Mouse (Mus musculus) left cerebral cortex, postnatal 25 days (tissue): ENCODE results near the gene Fam186b. TPM values are rescaled to one million over a fixed set of nuclear protein-coding genes. Genes with fewer than 3 reads are reported as not detected.
A peak's percentile ranks its signal among the peaks of the same experiment; 100 is the strongest.

ENCODE experiments used
- DNase-seq, 2 experiments: peaks; one replicate each; pipeline ENCODE4 v3.0.0; 2022; ENCODE audit warnings: low spot score in 2 of 2, mixed read lengths in 1 of 2
- intact Hi-C: fragments of 180-260 bp; cut with DNase I; formaldehyde crosslinking; loops from one replicate; pipeline ENCODE4 v1.15.1; 2025
- total RNA-seq, 2 experiments: library from RNA; stranded (reverse); gene quantifications; 2 replicates each; pipeline ENCODE4 v1.2.3; 2021

Fam186b gene
- 1 to 10 TPM; 1.6 to 1.9 TPM for total RNA-seq

GRCm38 (mm10) chr15:99295484-99295981 lies at the start of gene Fam186b:
Fam186b (minus strand) TSS chr15:99295888.
- intact Hi-C loops, result no loop called here
- DNase-seq, result no peak

GRCm38 (mm10) chr15:99344961-99345360 lies 49.3 kb upstream of the Fam186b start:
- intact Hi-C loops, result no loop called here
- no peak for DNase-seq

GRCm38 (mm10) chr15:99344148-99344870 lies 48.6 kb upstream of the Fam186b start:
- intact Hi-C loops, result no loop called here
- DNase-seq, result no peak

DNA sequence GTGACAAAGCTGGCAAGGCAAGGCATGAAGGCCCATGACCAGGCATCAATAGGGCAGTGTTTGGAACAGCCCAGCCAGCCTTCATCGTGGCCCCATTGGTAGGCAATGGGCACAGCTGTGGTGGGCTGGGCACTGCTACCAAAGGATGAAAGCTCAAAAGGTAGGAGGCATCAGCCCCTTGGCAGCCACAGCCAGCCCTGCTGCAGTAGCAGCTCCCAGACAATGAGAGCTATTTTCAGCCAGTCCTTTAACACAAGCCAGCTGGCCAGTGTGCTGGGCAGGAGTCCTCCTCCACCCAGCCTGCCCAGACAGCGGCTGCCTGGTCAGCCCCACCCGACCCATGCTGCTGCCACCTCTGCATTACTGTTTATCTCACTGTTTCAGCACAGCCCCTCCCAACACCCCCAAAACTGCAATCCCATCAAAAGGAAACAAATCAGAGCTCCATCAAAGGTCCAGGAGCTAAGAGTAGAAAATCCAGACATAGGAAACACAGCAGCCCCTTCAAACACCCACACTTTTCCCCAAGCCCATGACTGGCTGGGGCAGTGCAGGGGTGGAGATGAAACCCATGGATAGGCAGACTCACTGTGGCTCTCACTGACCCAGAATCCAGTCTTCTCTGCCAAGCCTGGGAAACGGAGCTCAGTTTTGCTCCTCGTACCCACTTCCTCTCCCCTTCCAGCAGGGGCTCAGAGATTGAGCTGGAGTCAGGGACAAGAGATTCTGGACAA lies 47.9 kb upstream of the Fam186b start:
- intact Hi-C loops, result loop anchor here (2.0 kb wide), 1 partner anchor 17 kb away; no protein-coding TSS in a partner anchor
- peak; percentile 60 to 83 for DNase-seq

- DNase-seq, result no peak
- intact Hi-C loops, result loop anchor here (2.0 kb wide), 1 partner anchor 18 kb away; no protein-coding TSS in a partner anchor
Observed at GRCm38 (mm10) chr15:99342194-99342981, 46.7 kb upstream of the Fam186b start.

DNA sequence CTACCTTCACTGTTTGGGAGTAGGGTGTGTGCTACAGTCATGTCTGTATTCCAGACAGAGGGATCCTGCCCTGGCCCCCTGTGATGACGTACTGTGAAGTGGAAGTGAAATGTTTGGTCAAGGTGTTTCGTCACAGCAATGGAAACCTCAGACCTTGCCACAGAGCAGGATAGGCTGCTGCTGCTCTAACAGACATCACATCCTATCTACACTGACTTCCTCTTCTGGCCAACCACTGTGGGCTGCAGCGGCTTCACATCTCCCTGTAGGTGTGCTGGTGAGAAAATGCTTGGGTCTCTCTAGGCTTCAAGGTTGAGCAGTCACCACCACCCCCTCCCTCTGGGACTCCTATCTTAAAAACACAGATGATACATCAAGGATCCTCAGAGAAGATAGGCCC lies 45.4 kb upstream of the Fam186b start:
- intact Hi-C loops, result no loop called here
- no peak for DNase-seq

DNA sequence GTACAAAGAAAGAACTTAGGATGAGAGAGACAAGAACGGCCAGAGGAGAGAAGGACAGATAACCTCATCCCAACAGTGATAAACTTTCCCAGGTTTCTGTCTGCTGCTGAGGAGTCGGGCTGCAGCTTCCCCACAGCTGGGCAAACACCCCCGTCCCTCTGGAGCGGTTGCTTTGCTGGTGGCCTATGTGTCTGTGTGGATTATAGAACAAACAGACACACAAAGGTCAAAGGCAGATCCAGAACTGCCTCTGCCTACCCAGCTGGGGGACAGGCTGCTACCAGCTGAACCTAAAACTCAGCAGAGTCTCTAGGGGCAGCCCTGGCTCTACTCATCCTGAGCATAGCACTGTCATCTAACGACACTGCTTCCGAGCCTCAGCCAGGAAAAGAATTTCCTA lies 44.0 kb upstream of the Fam186b start:
- DNase-seq, result no peak
- intact Hi-C loops, result no loop called here

DNA sequence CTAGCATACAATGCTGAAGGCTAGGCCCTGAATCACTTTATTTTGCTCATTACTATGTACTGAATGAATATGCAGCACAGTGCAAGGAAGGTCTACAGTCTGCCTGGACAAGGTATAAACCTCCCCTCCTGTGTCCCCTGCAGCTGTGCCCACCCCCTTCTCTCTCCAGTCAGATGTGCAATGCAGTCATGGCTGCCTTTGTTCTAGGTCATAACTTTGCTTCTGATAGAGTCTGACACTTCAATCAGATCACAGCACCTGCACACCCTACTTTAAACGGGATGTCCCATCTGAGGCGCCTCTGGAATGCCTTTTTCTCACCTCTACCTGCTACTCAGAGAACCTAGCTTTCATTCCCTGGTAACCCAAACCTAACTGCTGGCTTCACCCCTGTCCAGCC lies 43.2 kb upstream of the Fam186b start:
- DNase-seq, result no peak
- intact Hi-C loops, result no loop called here

DNA sequence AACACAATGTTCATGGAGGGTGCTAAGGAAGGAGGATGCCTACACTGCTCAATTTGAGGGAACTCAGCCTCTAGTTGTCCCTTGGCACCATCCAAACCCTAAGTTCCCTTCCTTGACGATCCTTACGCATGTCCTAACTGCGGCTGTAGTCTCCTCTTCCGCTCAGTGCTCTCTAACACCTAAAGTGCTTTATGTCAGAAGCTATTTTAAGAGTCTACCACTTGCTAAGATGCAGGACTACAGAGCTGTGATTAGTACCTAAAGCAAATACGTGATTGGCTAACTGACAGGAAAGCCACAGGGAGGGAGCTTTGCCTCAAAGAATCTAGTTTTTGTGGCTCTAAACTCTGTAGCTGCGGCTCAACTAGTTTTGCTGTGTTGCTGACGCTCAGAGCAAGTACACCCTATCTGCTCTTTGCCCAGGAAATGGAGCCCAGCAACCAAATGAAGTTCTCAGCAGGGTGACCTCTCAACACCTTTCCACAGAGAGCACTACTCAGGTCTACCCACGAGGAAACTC lies 40.2 kb upstream of the Fam186b start:
- intact Hi-C loops, result no loop called here
- no peak for DNase-seq

GRCm38 (mm10) chr15:99334500-99334899 lies 38.8 kb upstream of the Fam186b start:
- intact Hi-C loops, result no loop called here

GRCm38 (mm10) chr15:99333676-99334065 lies 38.0 kb upstream of the Fam186b start:
- no peak for DNase-seq

More at GRCm38 (mm10) chr15:99334500-99334899, 38.8 kb upstream of the Fam186b start:
- no peak for DNase-seq

DNA sequence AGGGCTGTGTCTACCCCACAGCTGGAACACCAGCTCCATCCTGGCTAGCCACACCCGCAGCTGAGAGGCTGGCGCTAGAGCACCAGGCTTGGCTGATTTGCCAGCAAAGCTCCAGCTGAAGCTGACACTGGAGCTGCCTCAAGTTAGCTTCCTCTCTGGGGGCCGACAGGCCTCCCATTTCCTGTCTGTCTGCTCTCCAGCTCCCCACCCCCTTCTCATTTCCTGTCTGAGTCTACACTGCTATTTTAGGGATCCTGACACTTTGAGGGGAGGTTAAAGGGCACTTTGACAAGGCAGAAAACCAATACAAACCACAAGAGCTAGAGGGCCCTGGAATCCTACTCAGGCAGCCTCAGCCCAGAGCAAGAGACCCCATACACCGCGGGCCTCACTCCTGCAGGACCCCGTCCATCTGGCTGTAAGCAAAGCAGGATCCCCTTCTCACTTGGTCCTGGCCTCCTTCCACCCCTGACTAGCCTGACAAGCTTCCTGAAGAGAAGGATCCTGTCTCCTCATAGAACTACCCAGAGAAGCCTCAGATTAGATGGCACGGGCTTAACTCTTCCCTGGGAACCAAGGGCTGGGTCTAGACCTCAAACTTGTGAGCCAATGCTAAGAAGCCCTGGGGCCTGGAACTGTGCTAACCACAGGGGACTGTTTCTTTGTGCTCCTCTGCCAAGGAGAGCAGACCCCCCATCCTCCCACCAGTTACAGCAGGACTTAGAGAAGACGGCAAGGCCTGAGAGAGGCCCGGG lies 37.4 kb upstream of the Fam186b start:
- intact Hi-C loops, result loop anchor here (2.0 kb wide), 1 partner anchor 38 kb away; the partner anchor contains the start of gene Fmnl3
- DNase-seq, result peak in 1 of 2 experiments; percentile 68

More at GRCm38 (mm10) chr15:99333676-99334065, 38.0 kb upstream of the Fam186b start:
- intact Hi-C loops, result loop anchor here (2.0 kb wide), 1 partner anchor 37 kb away; the partner anchor contains the start of gene Fmnl3

GRCm38 (mm10) chr15:99332111-99332510 lies 36.4 kb upstream of the Fam186b start:
- DNase-seq, result no peak
- intact Hi-C loops, result loop anchor here (2.0 kb wide), 1 partner anchor 39 kb away; the partner anchor contains the start of gene Fmnl3

DNA sequence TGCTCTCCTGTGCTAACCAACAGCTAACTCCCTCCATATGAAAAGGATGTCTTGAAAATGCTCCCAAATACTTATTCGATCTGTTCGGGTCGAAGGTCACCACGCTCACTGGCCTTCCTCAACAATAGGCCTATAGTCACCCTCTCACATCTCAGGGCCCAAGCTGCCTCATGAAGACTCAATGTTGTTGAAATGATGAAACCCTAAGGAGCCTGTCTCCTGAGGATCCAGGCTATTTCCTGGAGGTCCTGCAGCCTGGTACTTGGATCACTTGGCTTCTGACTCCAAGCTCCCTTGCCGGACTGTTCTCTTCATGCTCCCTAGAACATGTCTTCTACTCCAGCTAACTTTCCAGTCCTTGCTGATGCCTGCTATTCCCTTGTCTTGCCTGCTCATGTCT lies 35.7 kb upstream of the Fam186b start:
- no peak for DNase-seq
- intact Hi-C loops, result no loop called here

- intact Hi-C loops, result no loop called here
- no peak for DNase-seq
Observed at GRCm38 (mm10) chr15:99330324-99330723, 34.6 kb upstream of the Fam186b start.

GRCm38 (mm10) chr15:99328011-99328410 lies 32.3 kb upstream of the Fam186b start:
- intact Hi-C loops, result no loop called here
- no peak for DNase-seq

GRCm38 (mm10) chr15:99326959-99327358 lies 31.3 kb upstream of the Fam186b start:
- intact Hi-C loops, result no loop called here
- DNase-seq, result no peak

DNA sequence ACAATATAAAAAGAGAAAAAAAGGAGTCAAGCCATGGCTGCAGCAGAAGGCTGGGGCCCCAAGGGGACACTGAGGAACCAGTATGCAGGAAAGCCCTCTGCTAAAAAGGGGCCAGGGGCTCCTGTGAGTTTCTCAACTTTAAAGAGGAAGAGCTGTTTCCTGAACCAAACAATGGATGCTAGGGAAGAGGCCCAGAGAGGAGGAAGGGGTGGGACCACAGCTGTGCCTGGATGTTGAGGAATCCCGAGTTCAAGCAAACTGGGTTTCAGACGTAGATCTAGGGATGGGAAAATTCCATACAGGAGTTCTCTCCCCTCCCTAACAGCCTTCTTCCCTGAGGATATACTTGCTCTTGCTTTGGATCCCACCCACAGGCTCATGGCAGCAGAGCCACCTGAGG lies 30.7 kb upstream of the Fam186b start:
- no peak for DNase-seq
- intact Hi-C loops, result no loop called here

GRCm38 (mm10) chr15:99325598-99325997 lies 29.9 kb upstream of the Fam186b start:
- no peak for DNase-seq
- intact Hi-C loops, result no loop called here
